Mouse (Mus musculus) thymus, postnatal 4 days (tissue): Measurements from ENCODE around the gene Med21.
A peak's percentile ranks its signal among the peaks of the same experiment; 100 is the strongest.

ENCODE experiments used
- DNase-seq: peaks from one replicate; pipeline ENCODE4 v3.0.0; 2021

Gene Med21

GRCm38 (mm10) chr6:146642276-146643183 lies at the start of gene Med21, which contains the start of gene Tm7sf3:
Gene Med21 (plus strand): TSS chr6:146642547.
Gene Tm7sf3 (minus strand): TSS chr6:146642824.
- peak; percentile 99 for DNase-seq

- DNase-seq = no peak
These were observed 39.7 kb upstream of the Med21 start for GRCm38 (mm10) chr6:146602601-146603000.

- no peak for DNase-seq
These were observed 38.7 kb upstream of the Med21 start for GRCm38 (mm10) chr6:146603651-146604050.

- DNase-seq = no peak
These were observed 31.0 kb upstream of the Med21 start for GRCm38 (mm10) chr6:146611385-146611784.

- DNase-seq = no peak
These were observed 30.4 kb upstream of the Med21 start for GRCm38 (mm10) chr6:146611897-146612296.

GRCm38 (mm10) chr6:146612736-146613135 lies 29.6 kb upstream of the Med21 start:
- DNase-seq = no peak

GRCm38 (mm10) chr6:146613907-146614306 lies 28.4 kb upstream of the Med21 start:
- DNase-seq = no peak

- DNase-seq = no peak
These were observed 27.8 kb upstream of the Med21 start for GRCm38 (mm10) chr6:146614541-146614940.

- DNase-seq = no peak
These were observed 26.5 kb upstream of the Med21 start for GRCm38 (mm10) chr6:146615891-146616290.

GRCm38 (mm10) chr6:146616670-146617069 lies 25.7 kb upstream of the Med21 start:
- DNase-seq = no peak

- no peak for DNase-seq
These were observed 14.2 kb upstream of the Med21 start for GRCm38 (mm10) chr6:146628123-146628522.

GRCm38 (mm10) chr6:146629781-146630756 lies 12.3 kb upstream of the Med21 start:
- DNase-seq = no peak

- no peak for DNase-seq
These were observed 11.4 kb upstream of the Med21 start for GRCm38 (mm10) chr6:146630961-146631360.

GRCm38 (mm10) chr6:146631847-146632246 lies 10.5 kb upstream of the Med21 start:
- DNase-seq = no peak

GRCm38 (mm10) chr6:146632403-146632802 lies 9.9 kb upstream of the Med21 start:
- DNase-seq = no peak

GRCm38 (mm10) chr6:146633097-146633496 lies 9.2 kb upstream of the Med21 start:
- peak; percentile 19 for DNase-seq

- no peak for DNase-seq
These were observed 8.7 kb upstream of the Med21 start for GRCm38 (mm10) chr6:146633629-146634014.

GRCm38 (mm10) chr6:146634015-146634722 lies 8.2 kb upstream of the Med21 start:
- peak; percentile 90 for DNase-seq

- no peak for DNase-seq
These were observed 7.4 kb upstream of the Med21 start for GRCm38 (mm10) chr6:146634759-146635606.

GRCm38 (mm10) chr6:146636482-146636881 lies 5.9 kb upstream of the Med21 start:
- DNase-seq = no peak

- DNase-seq = no peak
These were observed 2.0 kb upstream of the Med21 start for GRCm38 (mm10) chr6:146640068-146640965.
